Mouse (Mus musculus): ENCODE results near the gene Lcmt2. TPM values are rescaled to one million over a fixed set of nuclear protein-coding genes. Genes with fewer than 3 reads are reported as not detected.

Gene Lcmt2
- total and polyA plus RNA-seq, 3 experiments: 7.4 to 12.0 (median 9.6) TPM

GRCm38 (mm10) chr2:121170481-121170971 lies 30.1 kb upstream of the Lcmt2 start, which contains the start of gene Tubgcp4:
Gene Tubgcp4 (plus strand): TSS chr2:121170654.
- Histone ChIP-seq H3K4me1 (ENCODE audit: insufficient read depth, low read depth, low read length) (peaks cover 33% of the 10 kb centered on the region), H3K36me3 (replicated peaks) (peaks cover 53% of the 10 kb centered on the region), H3K9me3 (replicated peaks) (no peaks in the 10 kb centered on the region), H3K27me3 (ENCODE audit: insufficient read depth, low read length) (no peaks in the 10 kb centered on the region), H3K4me3 (ENCODE audit: low read depth, low read length) (peak within 1 kb of the TSS; percentile 85)
- ATAC-seq (ENCODE audit: extremely low read depth, insufficient number of reproducible peaks, low FRiP score, poor library complexity, severe bottlenecking) (no peak), DNase-seq (ENCODE audit: low spot score) (peak; percentile 37)
- no peak for TF ChIP-seq TAL1 (conservative IDR thresholded peaks at IDR 0.05; ENCODE audit: low read depth, low read length)
- no peak for TF ChIP-seq POLR2AphosphoS5 (IDR thresholded peaks at IDR 0.05; ENCODE audit: insufficient replicate concordance, low read depth, low read length)
- no peak for TF ChIP-seq GATA2 (IDR thresholded peaks at IDR 0.05; ENCODE audit: borderline replicate concordance, low read depth, low read length)
- TF ChIP-seq CTCF (IDR thresholded peaks at IDR 0.05; ENCODE audit: low read depth, low read length): no peak
- TF ChIP-seq GATA1 (IDR thresholded peaks at IDR 0.05; ENCODE audit: borderline replicate concordance, low read length): no peak

- H3K27me3 ChIP-seq (ENCODE audit: insufficient read depth, low read length): no peaks in the 10 kb centered on the region
- H3K4me3 ChIP-seq (ENCODE audit: low read depth, low read length): peak overlapping the region; percentile 85
- peaks cover 36% of the 10 kb centered on the region for H3K4me1 ChIP-seq (ENCODE audit: insufficient read depth, low read depth, low read length)
- peaks cover 51% of the 10 kb centered on the region for H3K36me3 ChIP-seq (replicated peaks)
- TF ChIP-seq TAL1 (conservative IDR thresholded peaks at IDR 0.05; ENCODE audit: low read depth, low read length) (no peak), CTCF (IDR thresholded peaks at IDR 0.05; ENCODE audit: low read depth, low read length) (no peak), POLR2AphosphoS5 (IDR thresholded peaks at IDR 0.05; ENCODE audit: insufficient replicate concordance, low read depth, low read length) (no peak), GATA1 (IDR thresholded peaks at IDR 0.05; ENCODE audit: borderline replicate concordance, low read length) (no peak), GATA2 (IDR thresholded peaks at IDR 0.05; ENCODE audit: borderline replicate concordance, low read depth, low read length) (no peak)
- ATAC-seq (ENCODE audit: extremely low read depth, insufficient number of reproducible peaks, low FRiP score, poor library complexity, severe bottlenecking): no peak
- no peaks in the 10 kb centered on the region for H3K9me3 ChIP-seq (replicated peaks)
- no peak for DNase-seq (ENCODE audit: low spot score)
Observed at GRCm38 (mm10) chr2:121169902-121170301, 29.4 kb upstream of the Lcmt2 start.

- ATAC-seq (ENCODE audit: extremely low read depth, insufficient number of reproducible peaks, low FRiP score, poor library complexity, severe bottlenecking): no peak
- DNase-seq (ENCODE audit: low spot score): no peak
- Histone ChIP-seq H3K27me3 (ENCODE audit: insufficient read depth, low read length) (no peaks in the 10 kb centered on the region), H3K9me3 (replicated peaks) (no peaks in the 10 kb centered on the region), H3K36me3 (replicated peaks) (peaks cover 51% of the 10 kb centered on the region), H3K4me1 (ENCODE audit: insufficient read depth, low read depth, low read length) (peaks cover 36% of the 10 kb centered on the region), H3K4me3 (ENCODE audit: low read depth, low read length) (no peak overlapping the region; the same call in 1 of the 2 replicates)
- TF ChIP-seq CTCF (IDR thresholded peaks at IDR 0.05; ENCODE audit: low read depth, low read length) (no peak), GATA2 (IDR thresholded peaks at IDR 0.05; ENCODE audit: borderline replicate concordance, low read depth, low read length) (no peak), POLR2AphosphoS5 (IDR thresholded peaks at IDR 0.05; ENCODE audit: insufficient replicate concordance, low read depth, low read length) (no peak), TAL1 (conservative IDR thresholded peaks at IDR 0.05; ENCODE audit: low read depth, low read length) (no peak), GATA1 (IDR thresholded peaks at IDR 0.05; ENCODE audit: borderline replicate concordance, low read length) (no peak)
Observed at GRCm38 (mm10) chr2:121169173-121169572, 28.7 kb upstream of the Lcmt2 start.

GRCm38 (mm10) chr2:121153100-121153499 lies 12.6 kb upstream of the Lcmt2 start:
- no peaks in the 10 kb centered on the region for H3K4me1 ChIP-seq (ENCODE audit: insufficient read depth, low read depth, low read length)
- no peaks in the 10 kb centered on the region for H3K9me3 ChIP-seq (replicated peaks)
- ATAC-seq (ENCODE audit: extremely low read depth, insufficient number of reproducible peaks, low FRiP score, poor library complexity, severe bottlenecking) (no peak), DNase-seq (ENCODE audit: low spot score) (no peak)
- no peak overlapping the region for H3K4me3 ChIP-seq (ENCODE audit: low read depth, low read length)
- H3K27me3 ChIP-seq (ENCODE audit: insufficient read depth, low read length): no peaks in the 10 kb centered on the region
- H3K36me3 ChIP-seq (replicated peaks): peaks cover 69% of the 10 kb centered on the region
- TF ChIP-seq GATA2 (IDR thresholded peaks at IDR 0.05; ENCODE audit: borderline replicate concordance, low read depth, low read length) (no peak), CTCF (IDR thresholded peaks at IDR 0.05; ENCODE audit: low read depth, low read length) (no peak), TAL1 (conservative IDR thresholded peaks at IDR 0.05; ENCODE audit: low read depth, low read length) (no peak), GATA1 (IDR thresholded peaks at IDR 0.05; ENCODE audit: borderline replicate concordance, low read length) (no peak)

GRCm38 (mm10) chr2:121149679-121150078 lies 9.2 kb upstream of the Lcmt2 start:
- no peak overlapping the region for H3K4me3 ChIP-seq (ENCODE audit: low read depth, low read length)
- peaks cover 76% of the 10 kb centered on the region for H3K36me3 ChIP-seq (replicated peaks)
- H3K27me3 ChIP-seq (ENCODE audit: insufficient read depth, low read length): no peaks in the 10 kb centered on the region
- ATAC-seq (ENCODE audit: extremely low read depth, insufficient number of reproducible peaks, low FRiP score, poor library complexity, severe bottlenecking): no peak
- DNase-seq (ENCODE audit: low spot score): no peak
- H3K4me1 ChIP-seq (ENCODE audit: insufficient read depth, low read depth, low read length): no peaks in the 10 kb centered on the region
- TF ChIP-seq POLR2AphosphoS5 (IDR thresholded peaks at IDR 0.05; ENCODE audit: insufficient replicate concordance, low read depth, low read length) (no peak), CTCF (IDR thresholded peaks at IDR 0.05; ENCODE audit: low read depth, low read length) (no peak), TAL1 (conservative IDR thresholded peaks at IDR 0.05; ENCODE audit: low read depth, low read length) (no peak), GATA2 (IDR thresholded peaks at IDR 0.05; ENCODE audit: borderline replicate concordance, low read depth, low read length) (no peak), GATA1 (IDR thresholded peaks at IDR 0.05; ENCODE audit: borderline replicate concordance, low read length) (no peak)
- no peaks in the 10 kb centered on the region for H3K9me3 ChIP-seq (replicated peaks)

- Histone ChIP-seq H3K4me3 (ENCODE audit: low read depth, low read length) (no peak overlapping the region; the same call in 1 of the 2 replicates), H3K4me1 (ENCODE audit: insufficient read depth, low read depth, low read length) (peaks cover 33% of the 10 kb centered on the region)
- no peak for TF ChIP-seq GATA2 (IDR thresholded peaks at IDR 0.05; ENCODE audit: borderline replicate concordance, low read depth, low read length)
Observed at GRCm38 (mm10) chr2:121142415-121142814, 2.0 kb upstream of the Lcmt2 start.

More at GRCm38 (mm10) chr2:121142415-121142814, 2.0 kb upstream of the Lcmt2 start:
- ATAC-seq (ENCODE audit: extremely low read depth, insufficient number of reproducible peaks, low FRiP score, poor library complexity, severe bottlenecking): no peak
- Histone ChIP-seq H3K9me3 (replicated peaks) (no peaks in the 10 kb centered on the region), H3K27me3 (ENCODE audit: insufficient read depth, low read length) (no peaks in the 10 kb centered on the region), H3K36me3 (replicated peaks) (peaks cover 59% of the 10 kb centered on the region)
- no peak for DNase-seq (ENCODE audit: low spot score)

Data from G1E (cell line).